Mouse (Mus musculus) intestine, embryonic 16.5 days (tissue): ENCODE data around the gene Slc35g2. TPM values are rescaled to one million over a fixed set of nuclear protein-coding genes. Genes with fewer than 3 reads are reported as not detected.
A peak's percentile ranks its signal among the peaks of the same experiment; 100 is the strongest.

Source experiments
- ATAC-seq: fragments of 200-750 bp; cut with Nextera tagmentation; 2 replicates; pipeline ENCODE4 v1.8.0; 2017; ENCODE audit warnings: moderate TSS enrichment, moderate library complexity
- H3K27ac ChIP-seq: fragments of 300-500 bp; sonication (generic); 2 replicates; pipeline ENCODE4 v1.5.1; 2014; ENCODE audit warnings: mild to moderate bottlenecking, low read length
- H3K27me3 ChIP-seq: fragments of 300-500 bp; sonication (generic); replicated peaks from 2 replicates; pipeline ENCODE4 v1.6.1; 2014; ENCODE audit warnings: low read length, control low read depth, mixed read lengths; ENCODE audit not compliant: control insufficient read depth, insufficient read depth
- H3K36me3 ChIP-seq: fragments of 300-500 bp; sonication (generic); 2 replicates; pipeline ENCODE4 v1.6.1; 2014; ENCODE audit warnings: low read length, control low read depth; ENCODE audit not compliant: control insufficient read depth, insufficient read depth
- H3K4me1 ChIP-seq: fragments of 300-500 bp; sonication (generic); 2 replicates; pipeline ENCODE4 v1.6.1; 2014; ENCODE audit warnings: low read length, control low read depth, mixed read lengths; ENCODE audit not compliant: control insufficient read depth, insufficient read depth
- H3K4me2 ChIP-seq: fragments of 300-500 bp; sonication (generic); 2 replicates; pipeline ENCODE4 v1.6.1; 2014; ENCODE audit warnings: low read depth, low read length, control low read depth
- H3K4me3 ChIP-seq: fragments of 300-500 bp; sonication (generic); 2 replicates; pipeline ENCODE4 v1.5.1; 2014; ENCODE audit warnings: mild to moderate bottlenecking, low read length
- H3K9ac ChIP-seq: fragments of 300-500 bp; sonication (generic); 2 replicates; pipeline ENCODE4 v1.6.1; 2014; ENCODE audit warnings: low read depth, low read length
- H3K9me3 ChIP-seq: fragments of 300-500 bp; sonication (generic); 2 replicates; pipeline ENCODE4 v1.6.1; 2016; ENCODE audit warnings: low read length, control low read depth; ENCODE audit not compliant: control insufficient read depth
- WGBS: fragments of 180-500 bp; shearing (Covaris S2); extraction: QIAGEN DNeasy Blood & Tissue Kit; methylation state at CpG from one replicate; pipeline ENCODE4 v1.1.7; 2014; 5-methylcytosine and 5-hydroxymethylcytosine counted together
- polyA plus RNA-seq: library from polyadenylated mRNA; unstranded; fragments of >200 nt; fragmentation: Nextera tagmentation; extraction: Ambion mirVana; gene quantifications from 2 replicates; pipeline ENCODE4 v1.2.1, GENCODE M21; 2015

Slc35g2 gene
- 3.9 and 4.0 TPM in 2 replicates for polyA plus RNA-seq

DNA sequence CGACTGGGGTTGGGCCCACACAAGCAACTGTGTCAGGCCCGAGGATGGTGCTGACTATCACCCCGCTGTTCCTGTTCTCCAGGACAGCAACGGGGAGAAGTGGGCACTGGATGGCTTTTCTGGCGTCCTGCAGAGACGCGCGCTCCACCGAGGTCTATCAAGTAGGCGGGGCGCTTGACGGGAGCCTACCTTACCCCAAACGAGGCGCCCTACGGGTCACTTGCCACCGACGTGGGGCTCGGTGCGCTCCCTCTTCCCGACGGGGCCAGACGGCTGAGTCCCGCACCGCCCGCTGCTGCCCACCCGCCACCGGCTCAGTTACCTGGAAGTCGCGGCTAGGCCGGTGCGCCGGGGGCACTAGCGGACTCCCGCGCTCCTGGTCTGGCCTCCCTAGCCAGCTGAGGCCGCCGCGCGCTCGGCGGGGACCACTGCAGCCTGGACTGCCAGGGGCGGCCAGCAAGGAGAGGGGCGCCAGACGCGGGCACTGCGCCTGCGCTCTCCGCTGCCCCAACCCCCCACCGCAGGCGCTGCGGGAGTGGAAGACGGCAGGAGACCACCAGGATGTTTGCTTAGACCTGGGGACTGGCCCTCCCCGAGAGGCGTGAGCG lies at the start of gene Slc35g2:
Gene Slc35g2 (minus strand): TSS at position 465 of the 608 bp plus-strand sequence.
- H3K36me3 ChIP-seq, result no peaks in the 10 kb centered on the region
- peak within 1 kb of the TSS; percentile 96 for H3K4me2 ChIP-seq
- H3K4me1 ChIP-seq, result no peaks in the 10 kb centered on the region
- WGBS, result under 1% methylated on average over 48 of the region's 55 CpGs
- H3K27ac ChIP-seq, result no peak within 1 kb of the TSS
- no peaks in the 10 kb centered on the region for H3K9me3 ChIP-seq
- ATAC-seq, result peak; percentile 71
- no peaks in the 10 kb centered on the region for H3K27me3 ChIP-seq
- H3K4me3 ChIP-seq, result peak within 1 kb of the TSS; percentile 76
- peak within 1 kb of the TSS; percentile 73 for H3K9ac ChIP-seq

DNA sequence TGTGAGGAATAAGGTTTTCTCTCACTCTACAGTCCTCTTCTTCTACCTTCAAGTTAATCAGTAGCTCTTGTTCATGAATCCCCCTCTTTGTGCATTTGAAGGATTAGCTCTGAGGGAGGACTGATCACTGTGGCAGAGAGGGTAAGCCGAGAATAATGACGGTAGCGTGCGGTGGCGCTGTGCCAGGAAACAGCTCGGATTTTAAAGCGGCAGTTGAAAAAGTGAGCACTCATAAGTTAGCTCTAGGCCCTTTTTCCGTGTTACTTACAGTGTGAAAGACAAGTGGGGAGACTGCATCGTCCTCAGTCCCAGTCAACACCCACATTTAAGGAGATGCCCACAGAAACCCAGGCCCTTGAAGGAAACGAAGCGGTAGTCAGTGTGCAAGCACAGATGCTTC lies 46.1 kb upstream of the Slc35g2 start:
- Histone ChIP-seq H3K9ac (peak overlapping the region; percentile 10; the same call in 1 of the 2 replicates), H3K27me3 (no peaks in the 10 kb centered on the region), H3K4me2 (no peak overlapping the region), H3K9me3 (no peaks in the 10 kb centered on the region), H3K36me3 (no peaks in the 10 kb centered on the region), H3K4me1 (peaks cover 5% of the 10 kb centered on the region), H3K4me3 (no peak overlapping the region), H3K27ac (no peak overlapping the region)
- ATAC-seq, result 0 out of 2 replicates have a peak, but pooled peaks have one; percentile 3
- 27% methylated on average over 11 of the region's 11 CpGs for WGBS

DNA sequence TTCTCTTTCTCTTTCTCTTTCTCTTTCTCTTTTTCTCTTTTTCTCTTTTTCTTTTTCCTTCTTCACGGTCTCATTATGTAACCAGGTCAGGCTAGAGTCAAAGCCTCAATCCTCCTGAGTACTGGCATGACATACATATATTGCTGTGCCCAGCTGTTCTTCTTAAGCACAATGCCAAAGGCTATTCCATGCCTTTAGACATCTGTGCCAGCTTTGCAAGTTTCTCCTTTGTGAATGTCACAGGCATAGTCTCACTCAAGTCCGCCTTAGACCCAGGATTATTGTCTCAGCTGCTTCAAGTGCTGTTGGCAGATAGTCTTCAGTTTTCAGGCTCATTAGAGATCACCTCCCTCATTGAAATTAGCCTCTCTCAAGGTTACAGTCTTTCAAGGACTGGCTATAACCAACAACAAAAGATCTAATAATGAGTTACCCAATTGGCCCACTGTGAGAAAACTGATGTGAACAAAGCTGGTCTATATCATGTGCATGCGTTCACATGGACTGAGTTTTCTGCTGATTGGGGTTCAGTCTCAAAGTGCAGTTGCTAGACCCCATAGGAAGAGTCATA lies 42.7 kb upstream of the Slc35g2 start:
- 78% methylated on average over 3 of the region's 3 CpGs for WGBS
- Histone ChIP-seq H3K4me3 (no peak overlapping the region), H3K9ac (no peak overlapping the region), H3K27me3 (no peaks in the 10 kb centered on the region), H3K4me2 (no peak overlapping the region), H3K27ac (no peak overlapping the region), H3K9me3 (no peaks in the 10 kb centered on the region), H3K36me3 (no peaks in the 10 kb centered on the region), H3K4me1 (peaks cover 5% of the 10 kb centered on the region)
- no peak for ATAC-seq

DNA sequence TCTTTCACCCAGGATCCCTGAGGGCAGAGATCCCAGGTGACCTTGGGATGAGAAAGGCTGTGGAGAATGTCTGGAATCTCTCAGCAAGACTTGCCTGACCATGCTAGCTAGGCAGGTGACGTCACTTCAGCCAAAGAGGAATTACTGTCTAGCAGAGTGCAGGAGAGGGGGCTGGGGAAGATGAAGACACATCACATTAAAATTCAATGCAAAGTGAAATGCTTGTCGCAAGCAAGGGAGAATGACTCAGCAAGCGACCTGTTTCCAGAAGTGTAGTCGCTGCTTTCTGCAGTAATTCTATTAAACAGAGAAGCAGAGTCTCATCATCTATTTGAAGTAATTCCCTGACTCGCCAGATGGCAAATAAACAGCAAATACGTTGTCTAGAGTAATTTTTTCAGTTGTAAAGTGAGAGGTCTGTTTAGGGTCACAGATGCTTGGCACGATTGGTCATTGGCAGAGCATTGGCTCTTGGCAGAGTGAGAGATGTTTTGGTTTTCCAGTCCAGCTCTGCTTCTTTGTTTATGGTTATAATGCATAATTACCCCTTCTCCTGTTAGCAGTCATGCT lies 35.2 kb upstream of the Slc35g2 start:
- WGBS, result 29% methylated on average over 7 of the region's 7 CpGs
- Histone ChIP-seq H3K4me3 (no peak overlapping the region), H3K27ac (no peak overlapping the region), H3K9me3 (no peaks in the 10 kb centered on the region), H3K4me1 (no peaks in the 10 kb centered on the region), H3K9ac (no peak overlapping the region), H3K4me2 (no peak overlapping the region), H3K36me3 (no peaks in the 10 kb centered on the region), H3K27me3 (no peaks in the 10 kb centered on the region)
- ATAC-seq, result no peak

DNA sequence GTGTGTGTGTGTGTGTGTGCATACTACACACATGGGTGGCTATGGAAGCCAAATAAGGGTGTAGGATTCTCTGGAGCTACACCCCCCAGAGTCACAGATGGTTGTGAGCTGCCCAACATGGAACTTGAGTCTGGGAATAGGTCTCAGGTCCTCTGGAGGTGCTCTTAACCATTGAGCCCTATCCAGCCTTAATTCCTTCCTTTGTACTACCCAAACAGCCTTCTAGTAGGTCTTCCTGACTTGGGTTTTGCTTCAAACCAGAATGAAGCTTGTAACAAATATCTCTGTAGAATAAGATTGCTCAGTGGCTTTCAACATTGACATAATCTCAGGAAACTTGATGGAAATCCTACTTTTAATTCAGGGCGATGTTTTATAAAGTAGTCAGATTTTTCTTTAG lies 34.6 kb upstream of the Slc35g2 start:
- no peaks in the 10 kb centered on the region for H3K36me3 ChIP-seq
- 80% methylated on average over 1 of the region's 1 CpGs for WGBS
- H3K4me2 ChIP-seq, result no peak overlapping the region
- H3K27me3 ChIP-seq, result no peaks in the 10 kb centered on the region
- H3K4me1 ChIP-seq, result no peaks in the 10 kb centered on the region
- no peak overlapping the region for H3K9ac ChIP-seq
- ATAC-seq, result no peak
- H3K27ac ChIP-seq, result no peak overlapping the region
- no peaks in the 10 kb centered on the region for H3K9me3 ChIP-seq
- H3K4me3 ChIP-seq, result no peak overlapping the region

DNA sequence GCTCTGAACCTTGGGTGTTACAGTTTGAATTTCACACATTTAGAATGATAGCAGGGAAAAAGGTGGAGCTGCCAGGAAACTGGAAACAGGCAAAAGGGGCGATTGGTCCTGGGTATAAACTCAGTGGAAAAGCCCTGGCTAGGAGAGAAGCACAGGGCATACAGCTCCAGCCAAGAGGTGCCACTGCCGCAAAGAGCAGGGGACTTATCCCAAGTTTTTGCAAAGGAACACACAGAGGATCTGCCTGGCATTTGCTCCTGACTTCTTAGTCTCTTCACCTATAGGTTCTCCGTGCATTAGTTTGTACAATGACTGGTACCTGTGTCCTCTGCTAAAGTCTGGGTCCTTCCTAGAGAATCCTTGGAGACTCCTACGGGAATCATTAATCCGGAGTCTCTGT lies 32.3 kb upstream of the Slc35g2 start:
- no peaks in the 10 kb centered on the region for H3K27me3 ChIP-seq
- no peaks in the 10 kb centered on the region for H3K36me3 ChIP-seq
- no peaks in the 10 kb centered on the region for H3K9me3 ChIP-seq
- H3K27ac ChIP-seq, result no peak overlapping the region
- 69% methylated on average over 5 of the region's 5 CpGs for WGBS
- H3K4me3 ChIP-seq, result no peak overlapping the region
- H3K4me2 ChIP-seq, result no peak overlapping the region
- H3K9ac ChIP-seq, result no peak overlapping the region
- no peak for ATAC-seq
- no peaks in the 10 kb centered on the region for H3K4me1 ChIP-seq

DNA sequence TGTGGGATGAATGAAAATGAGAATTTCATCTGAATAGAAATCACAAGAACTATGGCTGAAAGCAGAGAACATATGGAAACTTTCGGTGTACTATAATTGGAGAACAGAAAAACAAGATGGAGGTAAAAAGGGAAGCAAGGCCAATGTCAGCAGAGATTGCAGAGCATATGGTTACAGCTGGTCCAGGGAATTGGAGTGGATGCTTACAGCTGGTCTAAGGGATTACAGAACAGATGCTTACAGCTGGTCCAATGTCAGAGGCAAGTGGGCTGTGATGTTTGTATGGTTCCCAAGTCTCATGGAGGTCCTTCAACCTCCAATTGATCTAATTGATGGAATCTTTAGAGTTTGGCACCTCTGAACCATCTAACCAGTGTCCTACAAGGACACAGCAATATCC lies 31.2 kb upstream of the Slc35g2 start:
- Histone ChIP-seq H3K4me3 (no peak overlapping the region), H3K4me2 (no peak overlapping the region), H3K27me3 (no peaks in the 10 kb centered on the region), H3K4me1 (no peaks in the 10 kb centered on the region), H3K9ac (no peak overlapping the region), H3K9me3 (no peaks in the 10 kb centered on the region), H3K36me3 (no peaks in the 10 kb centered on the region), H3K27ac (no peak overlapping the region)
- ATAC-seq, result no peak
- WGBS, result 83% methylated on average over 1 of the region's 1 CpGs

DNA sequence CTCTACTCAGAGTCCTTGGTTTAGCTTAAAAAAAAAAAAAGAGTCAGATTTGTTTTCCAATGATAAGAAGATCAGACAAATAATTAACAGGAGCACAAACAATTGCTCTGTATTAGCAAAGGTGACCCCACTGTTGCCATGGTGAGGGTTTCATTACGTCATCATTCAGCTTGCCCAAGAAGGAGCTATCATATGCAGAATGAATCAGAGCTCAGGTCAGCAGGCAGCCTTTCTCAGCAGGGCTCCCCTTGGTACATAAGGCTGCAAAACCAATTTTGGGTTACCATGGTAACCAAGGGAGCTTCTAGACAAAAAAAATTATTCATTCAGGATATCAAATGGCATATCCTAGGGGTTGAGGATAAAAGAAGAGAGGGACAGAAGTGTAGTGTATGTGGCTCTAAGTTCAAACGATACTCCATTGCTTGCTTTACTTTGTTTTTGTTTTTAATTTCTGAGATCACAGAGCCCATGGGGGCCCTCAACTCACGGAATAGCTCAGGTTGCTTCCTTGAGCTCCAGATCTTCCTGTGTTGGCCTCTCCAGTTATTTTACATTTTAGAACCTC lies 29.0 kb upstream of the Slc35g2 start:
- no peak overlapping the region for H3K9ac ChIP-seq
- no peaks in the 10 kb centered on the region for H3K27me3 ChIP-seq
- H3K36me3 ChIP-seq, result no peaks in the 10 kb centered on the region
- no peak overlapping the region for H3K4me2 ChIP-seq
- H3K4me3 ChIP-seq, result no peak overlapping the region
- no peak for ATAC-seq
- no peaks in the 10 kb centered on the region for H3K9me3 ChIP-seq
- no peak overlapping the region for H3K27ac ChIP-seq
- 66% methylated on average over 3 of the region's 3 CpGs for WGBS
- no peaks in the 10 kb centered on the region for H3K4me1 ChIP-seq

DNA sequence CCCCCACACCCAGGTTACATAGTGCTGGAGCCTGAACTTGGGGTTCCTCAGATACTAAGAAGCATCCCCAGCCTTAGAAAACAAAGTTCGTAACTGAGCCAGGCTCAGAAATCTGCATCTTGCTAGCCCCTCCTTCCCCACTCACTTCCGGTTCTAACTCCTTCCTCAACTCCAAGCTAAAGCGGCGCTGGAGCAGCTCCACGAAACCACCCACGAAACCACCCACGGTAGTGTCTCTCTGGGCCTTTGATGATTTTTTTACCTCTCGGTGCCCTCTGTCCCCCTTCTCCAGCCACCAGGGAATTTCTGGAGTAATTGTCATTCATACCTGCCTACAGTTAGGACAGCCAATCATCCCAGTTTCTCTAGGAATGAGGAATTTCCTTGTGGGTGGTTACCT lies 26.7 kb upstream of the Slc35g2 start, which contains the start of gene Stag1:
Gene Stag1 (plus strand): TSS at position 253 of the 400 bp plus-strand sequence.
- Histone ChIP-seq H3K27ac (no peak within 1 kb of the TSS), H3K9ac (no peak within 1 kb of the TSS), H3K4me3 (no peak within 1 kb of the TSS), H3K36me3 (no peaks in the 10 kb centered on the region), H3K9me3 (no peaks in the 10 kb centered on the region), H3K27me3 (no peaks in the 10 kb centered on the region), H3K4me2 (no peak within 1 kb of the TSS), H3K4me1 (no peaks in the 10 kb centered on the region)
- 88% methylated on average over 8 of the region's 8 CpGs for WGBS
- no peak for ATAC-seq
